Mouse (Mus musculus): ENCODE data around the gene Azin2.

- TF ChIP-seq CTCF (IDR thresholded peaks at IDR 0.05; ENCODE audit: extremely low read depth, insufficient read depth, insufficient read length, insufficient replicate concordance), result no peak
- TF ChIP-seq POLR2A (IDR thresholded peaks at IDR 0.05; ENCODE audit: low read depth, low read length), result no peak
These were observed 45.8 kb upstream of the Azin2 start for GRCm38 (mm10) chr4:129008006-129008519.
